Mouse (Mus musculus) liver, embryonic 18 days (tissue): ENCODE results near the gene Gm17409. TPM values are rescaled to one million over a fixed set of nuclear protein-coding genes. Genes with fewer than 3 reads are reported as not detected.

Experiments used
- polyA plus RNA-seq: library from polyadenylated mRNA; depleted of rRNA; stranded (reverse); fragments of >200 nt; gene quantifications from 2 replicates; pipeline ENCODE4 v1.2.3, GENCODE M21; 2012; rRNA removed

Gm17409 gene
- not detected in 2 replicates for polyA plus RNA-seq

DNA sequence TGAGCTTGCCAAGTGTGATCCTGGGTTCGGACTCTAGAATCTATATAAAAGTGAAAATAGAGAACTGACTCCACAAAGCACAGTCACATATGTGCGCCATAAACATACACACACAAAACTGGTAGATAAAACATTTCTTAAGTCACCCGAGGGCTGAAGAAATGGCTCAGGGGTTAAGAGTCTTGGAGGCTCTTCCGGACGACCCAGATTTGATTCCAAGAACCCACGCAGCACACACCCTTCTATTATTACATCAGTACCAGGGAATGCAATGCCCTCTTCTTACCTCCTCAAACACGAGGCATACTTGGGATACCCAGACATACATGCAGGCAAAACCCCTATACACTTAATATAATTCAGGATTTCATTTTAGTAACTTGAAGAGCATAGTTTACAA, at the start of gene Gm17409:
Gm17409 (plus strand) TSS at position 301 of the 400 bp plus-strand sequence.

Other genes with a start within 250 kb of the Gm17409 start
- 0.01 TPM in 2 replicates for gene Acvr1c, start 112.2 kb upstream of the Gm17409 start, polyA plus RNA-seq
- 4.3 and 4.8 TPM in 2 replicates for gene Acvr1, start 97.0 kb downstream of the Gm17409 start, polyA plus RNA-seq
- 12.4 and 19.6 TPM in 2 replicates for gene Upp2, start 97.2 kb downstream of the Gm17409 start, polyA plus RNA-seq